Mouse (Mus musculus) adrenal gland, postnatal 25 days (tissue): ENCODE results near the gene Arhgef17. TPM values are rescaled to one million over a fixed set of nuclear protein-coding genes. Genes with fewer than 3 reads are reported as not detected.

ENCODE experiments used
- DNase-seq: peaks from one replicate; pipeline ENCODE4 v3.0.0; 2021; ENCODE audit warnings: mixed read lengths
- total RNA-seq: library from RNA; stranded (reverse); gene quantifications from 2 replicates; pipeline ENCODE4 v1.2.3, GENCODE M21; 2021

Arhgef17 gene
- total RNA-seq, 1 experiment from 2014 or later, result 81.2 TPM

DNA sequence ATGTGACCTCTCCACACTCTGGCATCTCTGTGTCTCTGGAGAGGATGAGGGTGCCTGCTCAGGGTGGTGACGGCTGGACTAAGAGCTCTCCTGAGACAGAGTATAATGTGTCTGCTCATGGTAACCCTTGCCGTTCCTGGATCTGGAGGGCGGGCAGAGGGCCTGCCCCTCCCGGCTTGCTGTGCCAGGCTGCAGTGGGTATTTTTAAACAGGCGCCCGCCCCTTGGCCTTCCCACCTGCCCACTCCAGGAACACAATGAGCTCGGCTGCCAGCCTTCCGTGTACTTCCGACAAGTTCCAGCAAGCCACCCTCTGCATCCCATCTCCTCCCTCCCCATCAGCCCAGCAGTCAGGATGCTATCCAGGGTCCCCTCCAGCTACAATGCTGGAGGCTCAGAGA lies 20.1 kb downstream of the Arhgef17 start:
- DNase-seq, result no peak

DNA sequence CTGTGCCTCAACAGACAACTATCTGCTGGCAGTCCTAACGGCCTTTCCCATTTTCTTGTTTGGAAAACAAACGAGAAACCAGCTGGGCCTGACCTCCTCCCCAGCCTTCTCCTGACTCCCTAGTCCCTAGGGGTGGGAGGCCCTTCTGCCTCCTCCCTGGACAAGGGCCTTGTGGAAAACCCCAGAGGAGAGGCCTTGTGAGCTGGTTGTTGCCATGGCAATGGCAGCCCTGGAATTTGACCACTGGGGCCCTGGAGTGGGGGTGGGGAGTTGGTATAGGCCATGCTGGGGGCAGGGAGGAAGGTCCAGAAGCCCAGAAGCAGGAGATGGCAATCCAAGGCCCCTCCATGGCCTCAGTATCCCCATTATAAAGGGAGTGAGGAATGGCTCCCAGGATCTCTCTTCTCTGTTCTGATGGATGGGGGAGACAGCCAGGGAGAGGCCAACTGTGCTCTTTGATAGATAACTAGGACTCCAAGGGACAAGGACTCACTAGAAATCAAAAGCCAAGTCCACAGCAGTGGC lies 20.6 kb downstream of the Arhgef17 start:
- DNase-seq, result peak; percentile 65

DNA sequence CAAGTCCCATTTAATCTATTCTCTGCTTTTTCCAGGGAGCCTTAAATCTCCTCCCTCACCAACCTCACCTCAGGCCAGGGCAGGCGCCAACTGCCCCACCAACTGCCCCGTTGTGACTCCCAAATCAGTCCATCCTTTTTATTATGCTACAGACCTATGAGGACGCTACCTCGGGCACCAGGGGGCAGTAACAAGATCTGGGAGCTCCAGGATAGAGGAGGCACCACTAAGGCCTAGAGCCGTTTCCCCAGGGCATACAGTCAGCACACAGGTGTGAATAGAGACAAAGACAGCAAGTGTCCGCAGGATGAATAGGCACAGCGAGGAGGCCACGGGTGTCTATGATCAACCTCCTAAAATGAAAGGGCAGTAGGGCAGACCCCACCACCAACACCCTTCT lies 23.3 kb downstream of the Arhgef17 start:
- DNase-seq, result peak; percentile 66

DNA sequence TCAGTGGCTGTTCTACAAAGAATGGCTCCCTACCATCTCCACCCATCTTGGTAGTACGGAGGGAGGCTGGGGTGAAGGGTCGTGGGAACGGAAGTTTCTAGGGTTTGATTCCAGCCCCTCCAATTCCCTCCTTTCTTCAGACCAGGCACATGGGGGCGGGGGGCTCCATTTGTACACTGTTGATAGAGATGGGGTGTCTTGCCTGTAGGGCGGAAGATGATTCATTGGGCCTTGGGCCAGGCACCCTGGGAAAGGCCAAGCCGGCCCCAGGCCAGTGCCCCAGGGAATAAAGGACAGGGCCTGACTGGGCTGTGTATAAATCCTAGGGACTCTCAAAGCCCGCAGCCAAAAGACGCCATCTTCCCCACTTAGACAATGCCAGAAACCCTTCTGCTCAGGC lies 23.8 kb downstream of the Arhgef17 start:
- peak; percentile 70 for DNase-seq

DNA sequence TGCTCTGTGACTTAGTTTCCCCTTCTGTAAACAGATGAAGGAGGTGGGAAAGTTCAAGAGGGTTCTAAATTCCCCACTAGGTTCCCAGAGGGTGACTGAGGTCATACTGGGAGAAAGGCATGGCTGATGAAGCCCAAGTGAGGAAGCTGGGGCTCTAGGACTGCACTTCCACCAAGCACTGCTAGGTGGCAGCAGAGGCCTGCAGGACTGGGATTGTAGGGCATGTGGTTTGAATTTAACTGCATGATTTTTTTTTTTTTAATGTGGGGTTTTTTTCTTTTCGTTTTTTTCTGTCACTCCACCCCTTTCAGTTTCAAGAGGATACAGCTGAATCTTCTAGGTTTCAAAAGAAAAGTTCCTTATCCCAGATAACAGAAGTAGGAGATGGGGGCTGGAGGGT lies 24.7 kb downstream of the Arhgef17 start:
- DNase-seq, result peak; percentile 82

DNA sequence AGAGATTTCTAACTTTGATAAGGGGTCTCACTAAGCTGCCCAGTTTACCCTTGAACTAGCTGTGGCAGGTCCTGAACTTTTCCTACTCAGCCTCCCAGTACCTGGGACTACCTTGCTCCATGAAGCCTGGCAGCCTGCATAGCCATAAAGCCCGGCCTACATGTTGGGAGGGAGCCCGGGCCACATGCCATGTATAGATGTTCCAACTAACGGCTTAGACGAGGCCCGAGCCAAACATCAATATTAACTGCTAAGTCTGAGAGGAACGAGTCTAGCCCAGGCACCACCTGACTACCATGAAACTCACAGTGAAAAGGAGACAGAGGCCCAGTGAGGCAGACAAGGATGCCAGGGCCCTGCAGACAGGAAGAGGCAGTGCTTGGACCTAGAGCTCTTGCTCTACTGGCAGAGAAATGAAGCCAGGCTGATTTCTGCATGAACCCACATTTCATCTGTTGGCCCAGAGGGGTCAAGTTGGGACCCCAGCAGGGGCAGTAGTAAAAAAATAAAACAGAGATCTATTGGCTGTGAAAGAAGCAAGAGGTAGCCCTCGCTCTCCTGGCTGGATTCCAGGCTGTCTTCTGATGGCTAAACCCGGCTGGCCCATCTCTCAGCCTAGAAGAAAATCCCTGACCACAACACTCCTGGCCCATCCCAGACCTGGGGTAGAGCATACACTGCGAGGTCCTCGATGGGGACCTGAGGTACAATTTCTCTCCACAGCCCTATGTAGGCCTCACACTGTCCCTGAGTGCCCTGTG lies 25.7 kb downstream of the Arhgef17 start:
- DNase-seq, result no peak

DNA sequence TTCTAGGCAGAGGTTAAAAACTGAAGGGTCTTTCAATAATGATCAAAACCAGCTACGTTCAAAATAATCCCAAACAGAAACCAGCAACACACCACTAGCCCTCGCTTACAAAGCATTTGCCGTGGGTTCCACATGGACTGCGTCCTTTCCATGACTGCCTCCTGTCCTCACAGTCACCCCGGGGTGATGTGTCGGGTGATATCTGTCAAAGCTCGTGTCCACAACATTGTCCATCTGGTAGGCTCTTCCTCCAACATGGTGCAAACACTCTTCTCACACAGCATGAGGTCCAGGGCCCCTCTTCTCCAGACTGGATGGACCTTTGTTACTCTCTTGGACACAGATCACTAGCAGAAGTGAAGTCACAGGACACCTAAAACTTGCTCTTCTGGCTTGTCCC lies 26.9 kb downstream of the Arhgef17 start:
- DNase-seq, result no peak

DNA sequence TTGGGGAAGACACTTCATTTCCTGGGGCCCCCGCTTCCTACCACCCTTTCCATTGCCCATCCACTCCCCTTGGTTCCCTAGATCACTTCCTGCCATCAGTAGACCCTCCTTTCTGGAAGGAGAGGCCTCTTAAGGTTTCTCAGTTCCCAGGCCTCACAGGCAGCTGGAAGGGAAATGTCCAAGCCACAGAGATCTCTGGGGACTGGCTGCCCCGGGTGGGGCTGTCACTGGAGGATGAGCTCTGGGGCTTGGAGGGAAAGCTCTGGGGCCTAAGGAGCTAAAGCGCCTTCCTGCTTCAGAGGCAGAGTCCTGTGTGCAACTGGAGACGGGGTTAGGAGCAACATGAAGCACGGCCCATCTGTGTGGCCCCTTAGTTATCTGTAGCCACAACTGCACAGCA lies 27.3 kb downstream of the Arhgef17 start:
- DNase-seq, result no peak

DNA sequence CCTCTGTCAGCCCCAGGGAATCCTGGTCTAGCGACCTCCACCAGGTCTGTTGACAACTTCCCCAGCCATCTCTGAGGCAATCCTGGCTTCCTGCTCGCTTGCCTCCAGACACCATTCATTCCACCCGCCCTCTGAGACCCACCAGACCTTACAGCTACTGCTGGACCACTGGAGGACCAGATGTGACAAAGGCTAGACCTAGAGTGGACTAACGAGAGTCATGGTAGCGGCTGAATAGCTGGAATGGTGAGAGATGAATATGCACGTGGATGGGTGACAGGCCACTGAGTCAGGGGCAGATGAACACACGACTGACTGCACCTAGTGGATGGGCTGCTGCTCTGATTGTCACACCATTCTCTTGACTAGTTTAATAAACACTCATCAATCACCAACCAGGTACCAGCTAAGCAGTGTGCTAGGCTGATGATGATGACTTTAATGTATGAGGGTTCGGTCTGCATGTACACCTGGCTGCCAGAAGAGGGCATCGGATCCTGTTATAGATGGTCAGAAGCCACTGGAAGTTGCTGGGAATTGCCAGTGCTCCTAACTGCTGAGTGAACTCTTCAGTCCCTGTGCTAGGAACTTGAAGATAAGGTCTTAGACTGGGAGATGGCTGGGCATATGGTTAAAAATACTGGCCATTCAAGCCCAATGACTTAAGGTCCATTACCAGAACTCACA lies 29.3 kb downstream of the Arhgef17 start:
- DNase-seq, result no peak

DNA sequence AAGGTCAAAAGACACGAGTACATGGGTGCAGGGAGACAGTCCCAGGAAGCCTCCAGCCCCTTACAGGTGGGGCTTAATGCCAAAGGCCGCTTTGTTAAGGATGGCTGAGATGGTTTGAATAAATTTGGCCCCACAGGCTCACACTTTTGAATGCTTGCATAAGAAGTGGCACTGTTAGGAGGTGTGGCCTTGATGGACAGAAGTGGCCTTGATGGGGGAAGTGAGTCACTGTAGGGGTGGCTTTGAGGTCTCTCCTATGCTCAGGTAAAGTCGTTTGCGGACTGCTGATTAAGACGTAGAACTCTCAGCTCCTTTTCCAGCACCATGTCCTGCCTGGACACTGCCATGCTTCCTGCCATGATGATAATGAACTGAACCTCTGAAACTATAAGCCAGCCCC lies 34.1 kb downstream of the Arhgef17 start:
- no peak for DNase-seq

DNA sequence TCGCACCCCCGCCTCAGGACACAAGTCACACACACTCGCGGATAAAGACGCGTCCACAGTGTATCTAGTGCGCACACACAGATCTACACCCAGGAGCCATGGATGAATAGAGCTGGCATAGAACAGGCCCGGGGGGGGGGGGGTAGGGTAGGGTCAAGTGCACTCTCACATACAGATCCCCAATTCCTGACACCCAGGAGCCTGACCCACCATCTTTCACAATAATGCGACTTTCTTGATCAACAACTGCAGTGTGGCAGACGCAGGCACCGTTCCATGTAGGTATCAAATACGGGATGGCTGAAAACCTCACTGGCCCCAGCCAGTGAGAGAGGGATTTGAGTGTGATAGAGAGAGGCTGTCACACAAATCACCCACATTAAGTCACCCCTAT lies 37.1 kb downstream of the Arhgef17 start:
- no peak for DNase-seq

DNA sequence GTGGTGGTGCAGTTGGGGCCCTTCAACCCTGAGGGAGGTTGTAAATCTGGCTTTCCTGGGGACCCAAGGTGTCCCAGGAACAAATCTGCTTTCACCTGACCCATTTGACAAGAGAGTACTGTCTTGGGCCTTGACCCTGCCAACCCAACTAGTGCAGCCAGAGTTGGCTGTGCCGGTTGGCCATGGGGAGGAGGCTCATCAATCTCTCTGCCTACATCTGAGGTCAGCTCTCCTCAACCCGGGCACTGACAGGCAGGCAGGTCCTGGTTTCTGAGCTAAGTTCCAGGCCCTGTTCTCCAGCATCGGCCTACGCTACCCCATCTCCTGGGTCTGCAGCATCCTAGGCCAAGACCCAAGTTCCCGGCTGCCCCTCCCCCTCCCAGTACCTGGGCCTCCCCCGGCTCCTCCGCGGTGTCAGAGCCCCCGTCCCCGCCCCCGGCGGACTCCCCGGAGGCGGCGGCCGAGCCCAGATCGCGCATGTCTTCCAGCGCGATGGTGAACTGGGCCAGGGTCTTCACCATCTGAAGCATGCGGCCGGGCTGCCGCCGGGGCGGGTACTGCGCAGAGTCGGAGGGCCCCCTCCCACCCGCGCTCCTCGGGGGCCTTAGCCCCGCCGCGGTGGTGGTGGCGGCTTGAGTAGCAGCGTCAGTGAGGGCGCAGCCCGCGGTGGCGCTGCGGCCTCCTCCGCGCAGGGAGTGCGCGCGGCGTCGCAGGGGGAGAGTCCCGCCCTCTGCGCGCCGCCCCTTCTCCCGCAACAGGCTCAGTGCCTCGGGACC lies 37.7 kb downstream of the Arhgef17 start:
- peak; percentile 60 for DNase-seq

DNA sequence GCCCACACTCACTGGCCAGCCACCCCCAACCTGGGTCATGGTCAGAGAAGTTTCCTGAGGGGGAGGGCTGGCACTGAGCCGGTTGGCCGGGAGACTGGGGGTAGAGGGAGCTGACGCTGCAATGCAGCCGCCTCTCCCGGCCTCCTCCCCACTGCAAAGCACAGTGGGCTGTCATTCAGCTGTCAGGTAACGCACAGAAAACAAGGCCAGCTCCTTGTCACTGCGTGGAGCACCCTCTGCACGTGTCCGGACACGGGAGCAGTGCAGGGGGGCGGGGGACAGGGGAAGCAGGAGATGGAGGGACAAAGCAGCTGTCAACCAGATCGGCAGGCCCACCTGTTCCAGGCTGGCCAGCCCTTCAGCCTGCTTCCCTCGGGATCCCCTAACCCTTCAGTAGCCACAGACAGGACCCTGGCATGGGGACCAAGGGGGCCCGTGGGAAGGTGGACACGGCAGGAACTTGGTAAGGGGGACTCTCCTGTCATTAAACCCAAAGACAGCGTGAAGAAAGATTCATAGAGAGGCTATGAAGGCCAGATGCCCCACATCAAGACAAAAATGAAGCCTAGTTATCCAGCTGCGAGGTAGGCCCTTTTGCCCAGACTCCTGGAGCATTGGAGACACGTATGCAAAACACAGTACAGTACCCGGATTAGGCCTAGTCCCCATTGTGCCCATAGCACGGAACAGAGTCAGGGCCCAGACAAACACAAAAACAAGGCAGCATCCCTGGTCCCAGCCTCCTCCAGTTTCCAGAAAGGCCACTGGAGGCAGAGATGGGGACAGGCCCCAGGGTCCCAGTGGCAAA lies 38.5 kb downstream of the Arhgef17 start:
- peak; percentile 82 for DNase-seq

DNA sequence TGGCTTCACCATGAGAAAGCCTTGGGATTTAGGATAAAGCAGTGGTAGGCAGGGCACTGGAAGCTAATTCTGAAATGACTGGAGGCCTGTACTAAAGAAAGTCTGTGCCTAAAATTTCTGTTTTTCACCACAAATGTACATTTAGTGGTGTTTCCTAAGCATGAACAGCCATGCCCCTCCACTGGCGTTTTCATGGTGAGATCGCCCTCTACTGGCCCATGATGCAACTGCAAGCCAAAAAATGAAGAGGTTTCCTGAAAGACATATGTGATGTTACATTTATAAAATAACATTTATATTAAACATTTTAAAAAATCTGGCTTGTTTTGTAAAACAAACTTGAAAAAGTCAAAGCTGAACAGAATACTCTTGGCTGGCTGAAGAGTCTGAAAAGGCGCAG lies 45.4 kb downstream of the Arhgef17 start:
- peak; percentile 55 for DNase-seq

DNA sequence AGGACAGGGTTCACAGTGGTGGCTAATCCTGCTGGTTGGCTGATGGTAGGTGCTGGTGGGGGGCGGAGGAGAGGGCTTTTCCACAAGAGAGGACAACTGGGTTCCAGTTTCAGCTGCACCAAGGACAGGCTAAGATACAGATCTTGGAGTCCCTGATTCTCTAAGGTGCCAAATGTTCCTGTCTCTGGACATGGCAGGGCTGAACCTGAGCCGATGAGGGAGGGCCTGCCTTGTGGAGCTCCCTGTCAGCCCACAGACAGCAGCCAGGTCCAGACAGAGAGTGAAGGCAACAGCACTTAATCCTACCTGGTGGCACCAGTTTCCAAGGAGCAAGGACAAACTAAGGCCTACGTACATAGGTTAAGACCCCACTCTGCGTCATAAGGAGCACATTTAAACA lies 47.4 kb downstream of the Arhgef17 start:
- DNase-seq, result peak; percentile 0

DNA sequence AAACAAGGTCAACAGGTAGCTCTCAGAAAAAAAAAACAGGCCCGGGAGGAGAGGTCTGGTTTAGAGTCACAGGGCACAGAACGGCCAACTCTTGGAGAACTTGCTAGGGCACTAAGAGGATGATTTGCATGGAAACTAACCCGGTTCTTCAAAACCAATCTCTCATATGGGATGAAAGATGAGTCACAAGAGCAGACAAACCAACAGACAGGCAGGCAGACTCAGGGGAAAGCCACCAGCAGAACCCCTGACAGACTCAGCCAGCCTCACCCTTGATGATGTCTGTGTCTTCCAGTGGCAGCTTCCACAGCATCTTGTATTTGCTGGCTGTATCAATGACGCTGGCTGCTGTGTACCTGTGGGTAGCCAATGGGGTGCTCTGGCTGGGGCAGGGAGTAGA lies 50.0 kb downstream of the Arhgef17 start:
- DNase-seq, result no peak

DNA sequence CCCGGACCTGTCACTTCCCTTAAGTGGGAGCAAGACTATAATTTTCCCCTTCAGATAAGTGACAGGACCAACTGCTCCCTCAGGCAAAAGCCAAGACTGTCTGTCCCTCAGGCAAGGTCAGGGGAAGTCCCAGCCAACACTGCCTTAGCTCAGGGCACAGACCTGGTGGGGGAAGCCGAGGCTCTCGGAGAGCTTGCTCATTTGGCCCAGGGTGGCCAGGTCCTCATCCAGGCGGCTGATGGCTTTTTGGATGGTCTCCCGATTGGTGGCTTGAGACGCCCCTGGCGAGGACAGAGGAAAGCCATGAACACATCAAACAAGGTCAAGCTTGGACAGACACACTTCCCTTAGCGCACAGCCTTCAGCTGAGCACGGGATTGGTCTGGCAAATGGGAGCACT lies 50.4 kb downstream of the Arhgef17 start:
- no peak for DNase-seq

DNA sequence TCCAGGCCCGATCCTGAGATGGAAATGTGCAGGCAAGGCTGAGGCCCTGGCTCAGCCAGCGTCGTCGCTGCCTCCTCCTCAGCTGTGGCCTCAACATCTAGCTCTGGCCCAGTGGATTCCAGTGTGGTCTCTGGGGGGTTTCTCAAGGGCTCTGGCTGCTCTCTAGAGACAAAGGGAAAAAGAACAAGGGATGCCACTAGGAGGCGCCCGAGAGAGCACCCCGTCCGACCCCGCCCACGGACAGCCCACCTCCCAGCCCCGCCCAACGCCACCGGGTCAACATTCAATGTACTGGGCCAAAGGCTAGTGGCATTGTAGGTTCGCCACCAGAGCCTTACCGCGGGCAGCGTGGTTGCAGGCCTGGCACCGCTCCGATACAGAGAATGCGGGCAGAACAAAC lies 52.3 kb downstream of the Arhgef17 start:
- peak; percentile 74 for DNase-seq

DNA sequence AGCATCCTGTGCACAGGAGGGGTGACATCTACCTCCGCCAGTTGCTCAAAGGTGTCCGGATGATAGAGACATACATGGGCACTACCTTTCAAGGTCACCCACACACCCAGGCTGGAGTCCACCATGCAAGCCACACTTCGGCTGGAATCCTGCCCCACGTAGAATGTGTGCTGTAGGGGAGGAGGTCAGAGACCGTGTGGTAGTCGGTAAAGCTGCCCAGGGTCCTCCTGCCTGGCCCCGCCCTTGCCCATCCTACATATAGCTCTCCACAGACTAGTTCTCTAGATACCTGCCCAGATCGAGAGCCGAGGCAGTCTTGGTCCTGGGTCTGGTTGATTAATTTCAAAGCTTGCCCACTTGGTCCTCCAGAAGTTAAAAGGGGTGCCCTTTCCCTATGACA lies 55.1 kb downstream of the Arhgef17 start:
- no peak for DNase-seq

DNA sequence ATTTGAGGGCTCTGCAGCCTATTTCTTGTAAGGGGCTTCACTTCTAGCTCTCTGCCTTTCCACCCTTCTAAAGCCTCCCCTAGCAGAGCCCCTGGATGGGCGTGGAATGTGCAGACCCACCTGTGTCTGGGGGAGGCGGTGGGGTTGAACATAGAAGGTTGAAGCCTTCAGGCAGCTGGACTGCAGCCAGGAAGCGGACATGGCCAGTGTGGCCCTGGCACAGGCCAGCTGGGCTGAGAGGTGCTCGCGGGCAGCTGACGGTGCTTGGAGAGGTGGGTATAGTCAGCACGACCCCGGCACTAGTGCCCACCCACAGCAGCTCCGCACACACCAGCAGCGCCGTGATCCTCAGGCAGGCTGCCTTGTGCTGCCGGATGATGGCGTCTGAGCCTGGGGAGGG lies 55.6 kb downstream of the Arhgef17 start:
- DNase-seq, result no peak

DNA sequence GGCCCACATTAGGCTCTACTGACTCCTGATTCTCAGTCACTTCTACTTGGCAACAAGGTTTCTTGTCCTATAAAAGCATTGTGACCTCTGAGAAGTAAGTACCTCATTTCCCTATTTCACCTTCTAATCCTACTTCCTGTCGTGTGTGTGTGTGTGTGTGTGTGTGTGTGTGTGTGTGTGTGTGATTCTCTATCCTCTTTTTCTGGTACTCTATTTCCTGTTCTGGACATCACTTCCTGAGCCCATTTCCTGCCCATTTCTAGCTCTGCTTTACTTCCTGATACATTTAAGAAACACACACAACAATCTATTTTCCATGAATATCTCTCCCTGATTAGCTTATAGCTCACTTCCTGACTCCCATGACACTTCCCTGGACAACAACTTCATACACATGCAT lies 56.1 kb downstream of the Arhgef17 start:
- no peak for DNase-seq

DNA sequence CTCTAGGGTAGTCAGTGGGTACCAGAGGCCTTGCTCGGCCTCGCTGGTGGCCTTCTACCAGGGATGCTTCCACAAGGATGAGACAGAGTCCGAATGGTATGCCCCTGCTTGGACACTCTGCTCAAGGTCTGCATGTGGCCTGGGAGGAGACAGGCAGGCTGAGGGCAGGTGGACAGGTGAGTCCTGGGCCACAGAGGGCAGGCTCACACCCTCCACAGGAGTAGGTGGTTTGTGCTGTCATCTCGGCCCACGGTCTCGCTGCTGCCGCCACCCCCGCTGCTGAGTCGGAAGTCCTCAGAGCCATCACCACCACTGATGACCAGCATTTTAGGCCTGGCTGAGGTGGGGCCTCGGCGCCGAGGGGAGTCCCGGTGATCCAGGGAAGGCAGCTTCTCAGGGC lies 58.7 kb downstream of the Arhgef17 start:
- no peak for DNase-seq
